Mouse (Mus musculus): ENCODE results near the gene 3425401B19Rik.

DNA sequence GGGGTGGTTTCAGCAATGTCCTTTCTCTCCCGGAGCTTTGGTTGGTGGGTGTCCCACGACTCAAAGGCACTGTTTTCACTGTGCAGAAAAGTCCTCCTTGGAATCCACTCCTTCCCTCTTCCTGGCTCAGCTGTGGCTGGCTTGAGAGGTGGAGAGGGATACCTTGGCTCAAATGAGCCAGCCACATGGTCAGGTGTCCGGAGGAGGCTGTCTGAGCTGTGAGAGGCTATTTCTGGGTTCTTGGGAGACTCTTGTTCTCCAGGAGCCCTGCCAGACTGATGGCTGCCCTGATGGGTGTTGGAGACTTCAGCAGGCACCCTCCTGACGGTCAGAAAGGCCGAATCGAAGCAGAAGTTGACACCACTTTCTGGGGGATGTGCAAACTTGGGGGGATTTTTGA, 22.0 kb downstream of the 3425401B19Rik start:
- TF ChIP-seq CTCF (conservative IDR thresholded peaks at IDR 0.05; ENCODE audit: insufficient read depth, insufficient read length, low read depth, low read length): no peak
- TF ChIP-seq POLR2A (IDR thresholded peaks at IDR 0.05; ENCODE audit: low read depth, low read length): no peak

Measured in kidney, adult 2 months (tissue).